Mouse (Mus musculus) heart, adult 2 months (tissue): Measurements from ENCODE around the gene Tmem204. TPM values are rescaled to one million over a fixed set of nuclear protein-coding genes. Genes with fewer than 3 reads are reported as not detected.

ENCODE experiments used
- DNase-seq, 2 experiments: peaks; one replicate each; pipeline ENCODE4 v3.0.0; 2021
- H3K27ac ChIP-seq: fragments of 200-600 bp; 2 replicates; pipeline ENCODE4 v1.8.1; 2022
- H3K27me3 ChIP-seq: fragments of 200-500 bp; 2 replicates; pipeline ENCODE4 v1.6.1; 2012; ENCODE audit warnings: mild to moderate bottlenecking, low read length, inconsistent platforms, mixed read lengths; ENCODE audit not compliant: control insufficient read depth, insufficient read depth
- H3K36me3 ChIP-seq: fragments of 200-500 bp; 2 replicates; pipeline ENCODE4 v1.6.1; 2012; ENCODE audit warnings: low read length, inconsistent platforms; ENCODE audit not compliant: control insufficient read depth, insufficient read depth
- H3K4me1 ChIP-seq: fragments of 200-500 bp; 2 replicates; pipeline ENCODE4 v1.6.1; 2011; ENCODE audit warnings: low read length; ENCODE audit not compliant: control insufficient read depth, insufficient read depth
- H3K4me3 ChIP-seq: fragments of 200-600 bp; 2 replicates; pipeline ENCODE4 v1.8.1; 2022
- H3K79me2 ChIP-seq: fragments of 200-500 bp; replicated peaks from 2 replicates; pipeline ENCODE4 v1.6.1; 2012; ENCODE audit warnings: mild to moderate bottlenecking, inconsistent platforms, low read length, moderate library complexity, mixed read lengths; ENCODE audit not compliant: control insufficient read depth, insufficient read depth
- H3K9ac ChIP-seq: fragments of 200-500 bp; 2 replicates; pipeline ENCODE4 v1.6.1; 2012; ENCODE audit warnings: low read depth, mild to moderate bottlenecking, control low read depth, inconsistent platforms, low read length, mixed read lengths
- CTCF ChIP-seq: fragments of 200-600 bp; IDR thresholded peaks from 2 replicates; pipeline ENCODE4 v1.8.1; 2022; ENCODE audit warnings: antibody characterized with exemption, mild to moderate bottlenecking, moderate library complexity
- EP300 ChIP-seq: fragments of 200-500 bp; IDR thresholded peaks from 2 replicates; pipeline ENCODE4 v1.6.1; 2011; ENCODE audit warnings: low read depth, low read length, control low read depth; ENCODE audit not compliant: insufficient read depth
- POLR2A ChIP-seq: fragments of 200-500 bp; IDR thresholded peaks from 2 replicates; pipeline ENCODE4 v1.6.1; 2011; ENCODE audit warnings: mild to moderate bottlenecking, low read depth, low read length, control low read depth; ENCODE audit not compliant: insufficient read depth
- WGBS: fragments of 180-500 bp; shearing (Covaris S2); methylation state at CpG from one replicate; pipeline ENCODE4 v1.1.7; 2018; 5-methylcytosine and 5-hydroxymethylcytosine counted together
- intact Hi-C: fragments of 180-260 bp; cut with DNase I; formaldehyde crosslinking; loops from one replicate; pipeline ENCODE4 v1.15.1; 2025
- polyA plus RNA-seq: library from polyadenylated mRNA; depleted of rRNA; stranded (reverse); fragments of >200 nt; gene quantifications from 2 replicates; pipeline ENCODE4 v1.2.3, GENCODE M21; 2012; rRNA removed
- total RNA-seq, 2 experiments: library from RNA; stranded (reverse); gene quantifications; 2 replicates each; pipeline ENCODE4 v1.2.3; 2021

The Tmem204 gene
- total and polyA plus RNA-seq, 3 experiments: 40.0 to 77.3 (median 45.1) TPM

- Histone ChIP-seq H3K27ac (peak overlapping the region; percentile 89), H3K4me1 (no peaks in the 10 kb centered on the region; the same call in 1 of the 2 replicates), H3K4me3 (peak overlapping the region; percentile 66), H3K79me2 (peaks cover 19% of the 10 kb centered on the region), H3K36me3 (peaks cover 21% of the 10 kb centered on the region), H3K27me3 (no peaks in the 10 kb centered on the region), H3K9ac (peak overlapping the region; percentile 98)
- DNase-seq: peak; percentile 48 to 60
- intact Hi-C loops: loop anchor here (10.0 kb wide), 1 partner anchor 269 kb away; no protein-coding TSS in a partner anchor
- TF ChIP-seq CTCF: 0 out of 2 replicates have a peak, but pooled peaks have one; percentile 10
- 0 out of 2 replicates have a peak, but pooled peaks have one; percentile 16 for TF ChIP-seq POLR2A
- no peak for TF ChIP-seq EP300
- WGBS: under 1% methylated on average over 81 of the region's 81 CpGs
Measured at GRCm38 (mm10) chr17:25013606-25014501, 69.5 kb downstream of the Tmem204 start.

Other genes with a start within 250 kb of the Tmem204 start
- gene Hagh, start 243.4 kb downstream of the Tmem204 start, total RNA-seq: 10 to 100 TPM; 85.8 to 89.5 TPM
- gene Hagh, start 243.4 kb downstream of the Tmem204 start, polyA plus RNA-seq: 126 and 133 TPM in 2 replicates
- gene Fahd1, start 233.2 kb downstream of the Tmem204 start, total RNA-seq: 10 to 100 TPM; 80.3 to 81.5 TPM
- gene Fahd1, start 233.2 kb downstream of the Tmem204 start, polyA plus RNA-seq: 42.7 and 50.8 TPM in 2 replicates
- gene Igfals, start 217.6 kb downstream of the Tmem204 start, total RNA-seq: 10 to 100 TPM; 11.7 to 12.7 TPM
- gene Igfals, start 217.6 kb downstream of the Tmem204 start, polyA plus RNA-seq: 6.4 and 9.2 TPM in 2 replicates
- gene Nubp2, start 197.2 kb downstream of the Tmem204 start, total RNA-seq: 10 to 100 TPM; 18.2 to 22.7 TPM
- gene Nubp2, start 197.2 kb downstream of the Tmem204 start, polyA plus RNA-seq: 17.8 and 17.9 TPM in 2 replicates
- gene Spsb3, start 196.9 kb downstream of the Tmem204 start, total RNA-seq: 10 to 100 TPM; 30.4 to 33.8 TPM
- 47.0 and 66.2 TPM in 2 replicates for gene Spsb3, start 196.9 kb downstream of the Tmem204 start, polyA plus RNA-seq
- gene Eme2, start 188.5 kb downstream of the Tmem204 start, total RNA-seq: 10 to 100 TPM; 16.9 to 18.3 TPM
- gene Eme2, start 188.5 kb downstream of the Tmem204 start, polyA plus RNA-seq: 19.3 and 20.3 TPM in 2 replicates
- gene Mrps34, start 188.5 kb downstream of the Tmem204 start, total RNA-seq: 100 to 1,000 TPM in 1 of 2 experiments, 10 to 100 TPM in 1; 95.6 to 102 TPM
- 102 and 133 TPM in 2 replicates for gene Mrps34, start 188.5 kb downstream of the Tmem204 start, polyA plus RNA-seq
- 10 to 100 TPM; 30.7 to 37.7 TPM for gene Nme3, start 187.1 kb downstream of the Tmem204 start, total RNA-seq
- 46.4 and 55.2 TPM in 2 replicates for gene Nme3, start 187.1 kb downstream of the Tmem204 start, polyA plus RNA-seq
- 10 to 100 TPM; 60.0 to 67.9 TPM for gene Mapk8ip3, start 146.6 kb downstream of the Tmem204 start, total RNA-seq
- 74.4 and 105 TPM in 2 replicates for gene Mapk8ip3, start 146.6 kb downstream of the Tmem204 start, polyA plus RNA-seq
- gene Jpt2, start 122.9 kb downstream of the Tmem204 start, total RNA-seq: 1 to 10 TPM; 9.2 TPM
- gene Jpt2, start 122.9 kb downstream of the Tmem204 start, polyA plus RNA-seq: 4.3 and 5.7 TPM in 2 replicates
- 1 to 10 TPM; 9.4 to 9.8 TPM for gene Cramp1l, start 67.8 kb downstream of the Tmem204 start, total RNA-seq
- 9.6 and 13.7 TPM in 2 replicates for gene Cramp1l, start 67.8 kb downstream of the Tmem204 start, polyA plus RNA-seq
- gene Ift140, start 67.5 kb downstream of the Tmem204 start, total RNA-seq: 1 to 10 TPM; 3.1 to 5.0 TPM
- gene Ift140, start 67.5 kb downstream of the Tmem204 start, polyA plus RNA-seq: 4.6 and 5.2 TPM in 2 replicates
- 10 to 100 TPM; 12.1 to 13.5 TPM for gene Telo2, start 32.4 kb upstream of the Tmem204 start, total RNA-seq
- 12.7 and 15.5 TPM in 2 replicates for gene Telo2, start 32.4 kb upstream of the Tmem204 start, polyA plus RNA-seq
- gene Ptx4, start 37.2 kb upstream of the Tmem204 start, total RNA-seq: 1 to 10 TPM; 5.4 to 5.8 TPM
- 0.16 and 0.26 TPM in 2 replicates for gene Ptx4, start 37.2 kb upstream of the Tmem204 start, polyA plus RNA-seq
- gene Clcn7, start 49.8 kb upstream of the Tmem204 start, total RNA-seq: 10 to 100 TPM; 25.4 to 28.5 TPM
- 24.6 and 31.3 TPM in 2 replicates for gene Clcn7, start 49.8 kb upstream of the Tmem204 start, polyA plus RNA-seq
- not detected for gene Ccdc154, start 78.9 kb upstream of the Tmem204 start, total RNA-seq
- 0.06 TPM in 1 of 2 replicates, not detected in the other for gene Ccdc154, start 78.9 kb upstream of the Tmem204 start, polyA plus RNA-seq
- gene Gm38655, start 91.9 kb upstream of the Tmem204 start, total RNA-seq: not detected
- gene Gm38655, start 91.9 kb upstream of the Tmem204 start, polyA plus RNA-seq: 0.29 TPM in 1 of 2 replicates, not detected in the other
- gene BC003965, start 101.0 kb upstream of the Tmem204 start, total RNA-seq: 10 to 100 TPM; 20.8 to 22.2 TPM
- gene BC003965, start 101.0 kb upstream of the Tmem204 start, polyA plus RNA-seq: 12.1 and 18.6 TPM in 2 replicates
- gene Unkl, start 104.8 kb upstream of the Tmem204 start, total RNA-seq: 1 to 10 TPM; 7.4 to 7.5 TPM
- 6.6 and 9.1 TPM in 2 replicates for gene Unkl, start 104.8 kb upstream of the Tmem204 start, polyA plus RNA-seq
- gene Gnptg, start 156.5 kb upstream of the Tmem204 start, total RNA-seq: 10 to 100 TPM; 13.6 to 16.1 TPM
- gene Gnptg, start 156.5 kb upstream of the Tmem204 start, polyA plus RNA-seq: 18.0 and 19.5 TPM in 2 replicates
- gene Tsr3, start 156.6 kb upstream of the Tmem204 start, total RNA-seq: 1 to 10 TPM; 6.9 to 8.2 TPM
- gene Tsr3, start 156.6 kb upstream of the Tmem204 start, polyA plus RNA-seq: 7.1 TPM in 2 replicates
- gene Baiap3, start 172.8 kb upstream of the Tmem204 start, total RNA-seq: under 1 TPM; 0.32 to 0.39 TPM
- 0.79 and 1.5 TPM in 2 replicates for gene Baiap3, start 172.8 kb upstream of the Tmem204 start, polyA plus RNA-seq
- gene Ube2i, start 191.0 kb upstream of the Tmem204 start, total RNA-seq: 10 to 100 TPM; 88.3 to 90.3 TPM
- 69.7 and 94.6 TPM in 2 replicates for gene Ube2i, start 191.0 kb upstream of the Tmem204 start, polyA plus RNA-seq
- gene Prss34, start 214.8 kb upstream of the Tmem204 start, total RNA-seq: under 1 TPM; 0.21 to 0.36 TPM
- gene Prss34, start 214.8 kb upstream of the Tmem204 start, polyA plus RNA-seq: 0.14 and 0.35 TPM in 2 replicates
- gene Prss28, start 225.1 kb upstream of the Tmem204 start, total RNA-seq: not detected
- gene Prss28, start 225.1 kb upstream of the Tmem204 start, polyA plus RNA-seq: not detected in 2 replicates
- gene Prss29, start 235.1 kb upstream of the Tmem204 start, total RNA-seq: not detected
- gene Prss29, start 235.1 kb upstream of the Tmem204 start, polyA plus RNA-seq: not detected in 2 replicates